Mouse (Mus musculus): ENCODE measurements at regions not wholly inside any gene's neighbourhood (a gene's known extent, or its start where the extent isn't known, plus 50 kb on each side); places are given as distances from the start of the nearest gene placed in this dataset.

- Histone ChIP-seq H3K4me3 (replicated peaks in 1 of 3; ENCODE audit: low read depth in 2 of 3, low read length in 2 of 3, poor library complexity in 1 of 3) (no peak overlapping the region), H3K79me2 (replicated peaks; ENCODE audit: control insufficient read depth, extremely low read depth, insufficient read depth, poor library complexity, severe bottlenecking) (no peaks in the 10 kb centered on the region), H3K27me3 (replicated peaks) (no peaks in the 10 kb centered on the region), H3K9ac (ENCODE audit: insufficient read depth, low read depth) (no peak overlapping the region), H3K4me1 (ENCODE audit: control insufficient read depth in 1 of 2, insufficient read depth in 2 of 2) (no peaks in the 10 kb centered on the region), H3K4me2 (ENCODE audit: insufficient read depth, low read depth, poor library complexity, severe bottlenecking) (no peak overlapping the region; the same call in 1 of the 2 replicates), H3K27ac (ENCODE audit: insufficient read depth, low read depth) (no peak overlapping the region), H3K9me3 (replicated peaks; ENCODE audit: low read length) (no peaks in the 10 kb centered on the region), H3K36me3 (replicated peaks in 1 of 2; ENCODE audit: control insufficient read depth in 1 of 2, insufficient read depth in 1 of 2, low read length in 1 of 2) (no peaks in the 10 kb centered on the region)
- no peak for TF ChIP-seq USF2 (conservative IDR thresholded peaks at IDR 0.05; ENCODE audit: low read depth, low read length)
- no peak for TF ChIP-seq SIN3A (IDR thresholded peaks at IDR 0.05; ENCODE audit: low read length)
- no peak for TF ChIP-seq RCOR1 (conservative IDR thresholded peaks at IDR 0.05; ENCODE audit: low read depth, low read length)
- no peak for TF ChIP-seq JUND (conservative IDR thresholded peaks at IDR 0.05; ENCODE audit: low read depth, low read length)
- in situ Hi-C loops (cut with MboI; ENCODE audit: low pct_ligation_motif_present, low pct_unique_long_range_greater_than_20kb, low sequenced_read_pairs) (no loop called here), dilution Hi-C loops (cut with MboI; ENCODE audit: extremely low pct_ligation_motif_present, extremely low pct_unique_long_range_greater_than_20kb, low sequenced_read_pairs) (no loop called here)
- DNase-seq (ENCODE audit: extremely low read depth): no peak
These were observed 342.0 kb downstream of the Bckdhb start for GRCm38 (mm10) chr9:84266974-84267373.

GRCm38 (mm10) chr9:84274608-84275007 lies 349.7 kb downstream of the Bckdhb start:
- Histone ChIP-seq H3K4me2 (ENCODE audit: insufficient read depth, low read depth, poor library complexity, severe bottlenecking) (no peak overlapping the region), H3K36me3 (replicated peaks in 1 of 2; ENCODE audit: control insufficient read depth in 1 of 2, insufficient read depth in 1 of 2, low read length in 1 of 2) (no peaks in the 10 kb centered on the region), H3K4me3 (replicated peaks in 1 of 3; ENCODE audit: low read depth in 2 of 3, low read length in 2 of 3, poor library complexity in 1 of 3) (no peak overlapping the region), H3K9ac (ENCODE audit: insufficient read depth, low read depth) (no peak overlapping the region), H3K79me2 (replicated peaks; ENCODE audit: control insufficient read depth, extremely low read depth, insufficient read depth, poor library complexity, severe bottlenecking) (no peaks in the 10 kb centered on the region), H3K27ac (ENCODE audit: insufficient read depth, low read depth) (no peak overlapping the region), H3K4me1 (ENCODE audit: control insufficient read depth in 1 of 2, insufficient read depth in 2 of 2) (no peaks in the 10 kb centered on the region), H3K27me3 (replicated peaks) (no peaks in the 10 kb centered on the region), H3K9me3 (replicated peaks; ENCODE audit: low read length) (no peaks in the 10 kb centered on the region)
- dilution Hi-C loops (cut with MboI; ENCODE audit: extremely low pct_ligation_motif_present, extremely low pct_unique_long_range_greater_than_20kb, low sequenced_read_pairs) (no loop called here), in situ Hi-C loops (cut with MboI; ENCODE audit: low pct_ligation_motif_present, low pct_unique_long_range_greater_than_20kb, low sequenced_read_pairs) (no loop called here)
- TF ChIP-seq MXI1 (IDR thresholded peaks at IDR 0.05; ENCODE audit: low read depth, low read length) (no peak), USF1 (IDR thresholded peaks at IDR 0.05; ENCODE audit: low read depth, low read length) (no peak), HCFC1 (IDR thresholded peaks at IDR 0.05; ENCODE audit: low read depth, low read length) (no peak), E2F4 (IDR thresholded peaks at IDR 0.05; ENCODE audit: insufficient replicate concordance, low read depth, low read length) (no peak), TCF12 (IDR thresholded peaks at IDR 0.05; ENCODE audit: low read depth, low read length) (no peak), ETS1 (conservative IDR thresholded peaks at IDR 0.05; ENCODE audit: low read depth, low read length) (no peak), JUN (IDR thresholded peaks at IDR 0.05; ENCODE audit: insufficient read depth, low read depth, low read length) (no peak), TBP (conservative IDR thresholded peaks at IDR 0.05; ENCODE audit: low read depth, low read length) (no peak), ZMIZ1 (IDR thresholded peaks at IDR 0.05; ENCODE audit: low read depth, low read length) (no peak), UBTF (IDR thresholded peaks at IDR 0.05; ENCODE audit: low read depth, low read length) (no peak), POLR2AphosphoS2 (IDR thresholded peaks at IDR 0.05; ENCODE audit: low read depth, low read length) (no peak), NELFE (IDR thresholded peaks at IDR 0.05; ENCODE audit: low read depth, low read length) (no peak), CHD1 (IDR thresholded peaks at IDR 0.05; ENCODE audit: low read depth, low read length) (no peak), ZC3H11A (IDR thresholded peaks at IDR 0.05; ENCODE audit: low read depth, low read length) (no peak), CTCF (conservative IDR thresholded peaks at IDR 0.05 in 1 of 2, IDR thresholded peaks at IDR 0.05 in 1 of 2; ENCODE audit: low read depth in 2 of 2, low read length in 2 of 2) (no peak), GABPA (IDR thresholded peaks at IDR 0.05; ENCODE audit: insufficient replicate concordance, low read depth, low read length) (no peak)
- DNase-seq (ENCODE audit: extremely low read depth): no peak

Measured in CH12.LX (cell line).